Mouse (Mus musculus) layer of hippocampus, adult 8-10 months (tissue): ENCODE measurements around the gene Sox15. TPM values are rescaled to one million over a fixed set of nuclear protein-coding genes. Genes with fewer than 3 reads are reported as not detected.
"Not testable (repeated sequence)": the region's sequence is repeated elsewhere in the genome, so short reads cannot be mapped to it uniquely, and the experiment has no call there.

Source experiments
- DNase-seq, 2 experiments: peaks; one replicate each; pipeline ENCODE4 v3.0.0; 2022; ENCODE audit warnings: low spot score in 2 of 2
- microRNA-seq, 2 experiments: library from miRNA; unstranded; fragments of <30 nt; microRNA quantifications; one replicate each; pipeline ENCODE4 v1.2.0; 2022
- total RNA-seq, 4 experiments: library from RNA; stranded (reverse); gene quantifications; 2 replicates each; pipeline ENCODE4 v1.2.4; 2022

Gene Sox15
- total RNA-seq, 4 experiments from 2014 or later, result not detected

- DNase-seq, result no peak
These were observed 44.5 kb downstream of the Sox15 start for GRCm38 (mm10) chr11:69699595-69699994.

- DNase-seq, result not testable (repeated sequence)
These were observed 47.8 kb downstream of the Sox15 start for GRCm38 (mm10) chr11:69702886-69703285.

- DNase-seq, result not testable (repeated sequence)
These were observed 48.3 kb downstream of the Sox15 start for GRCm38 (mm10) chr11:69703381-69703780.

GRCm38 (mm10) chr11:69703814-69704612 is 48.9 kb downstream of the Sox15 start:
- DNase-seq, result no peak

- no peak for DNase-seq
These were observed 49.5 kb downstream of the Sox15 start for GRCm38 (mm10) chr11:69704613-69705010.

Small RNA genes lying within 50 kb of the gene (microRNA-seq; reads per million reads assigned to microRNA genes)
- gene Mir1934 (2.9 to 8.8 reads per million in 2 experiments), gene Mir467f (0 reads per million in 2 experiments)

Other genes starting within 250 kb of the Sox15 start
- 10 to 100 TPM; 32.3 to 36.4 (median 34.8) TPM for gene Kdm6b, start 241.6 kb upstream of the Sox15 start, total RNA-seq
- 1 to 10 TPM; 3.1 to 6.3 (median 5.0) TPM for gene Dnah2, start 106.2 kb upstream of the Sox15 start, total RNA-seq
- 100 to 1,000 TPM; 115 to 132 (median 124) TPM for gene Efnb3, start 95.1 kb upstream of the Sox15 start, total RNA-seq
- 10 to 100 TPM; 12.2 to 17.8 (median 12.3) TPM for gene Wrap53, start 75.1 kb upstream of the Sox15 start, total RNA-seq
- gene Trp53, start 75.0 kb upstream of the Sox15 start, total RNA-seq, result 10 to 100 TPM; 27.7 to 36.7 (median 33.7) TPM
- gene Atp1b2, start 49.4 kb upstream of the Sox15 start, total RNA-seq, result 100 to 1,000 TPM; 386 to 493 (median 443) TPM
- gene Shbg, start 37.4 kb upstream of the Sox15 start, total RNA-seq, result under 1 TPM in 2 of 4 experiments, not detected in 2; 0.59 to 0.92 TPM
- 10 to 100 TPM; 13.3 to 19.2 (median 14.8) TPM for gene Sat2, start 33.3 kb upstream of the Sox15 start, total RNA-seq
- 100 to 1,000 TPM; 132 to 154 (median 139) TPM for gene Fxr2, start 22.3 kb upstream of the Sox15 start, total RNA-seq
- gene Mpdu1, start 7.3 kb downstream of the Sox15 start, total RNA-seq, result 10 to 100 TPM; 51.3 to 60.6 (median 56.8) TPM
- gene Cd68, start 10.8 kb downstream of the Sox15 start, total RNA-seq, result 100 to 1,000 TPM in 1 of 4 experiments, 10 to 100 TPM in 3; 10.8 to 113 (median 55.2) TPM
- 100 to 1,000 TPM; 319 to 328 (median 325) TPM for gene Eif4a1, start 17.1 kb downstream of the Sox15 start, total RNA-seq
- gene Senp3, start 26.8 kb downstream of the Sox15 start, total RNA-seq, result 100 to 1,000 TPM in 3 of 4 experiments, 10 to 100 TPM in 1; 82.9 to 123 (median 105) TPM
- 1 to 10 TPM; 2.9 to 3.8 (median 3.2) TPM for gene Tnfsf13, start 30.5 kb downstream of the Sox15 start, total RNA-seq
- gene Tnfsf12, start 40.5 kb downstream of the Sox15 start, total RNA-seq, result 10 to 100 TPM in 3 of 4 experiments, 1 to 10 TPM in 1; 9.5 to 17.3 (median 14.4) TPM
- gene Tnfsfm13, start 40.8 kb downstream of the Sox15 start, total RNA-seq, result 1 to 10 TPM in 3 of 4 experiments, under 1 TPM in 1; 0.83 to 2.2 (median 1.3) TPM
- 10 to 100 TPM; 53.8 to 60.8 (median 59.1) TPM for gene Polr2a, start 103.3 kb downstream of the Sox15 start, total RNA-seq
- not detected for gene Slc35g3, start 106.7 kb downstream of the Sox15 start, total RNA-seq
- 100 to 1,000 TPM; 121 to 145 (median 129) TPM for gene Zbtb4, start 110.6 kb downstream of the Sox15 start, total RNA-seq
- 1 to 10 TPM in 3 of 4 experiments, under 1 TPM in 1; 0.49 to 2.2 (median 1.1) TPM for gene Chrnb1, start 140.6 kb downstream of the Sox15 start, total RNA-seq
- 10 to 100 TPM; 26.1 to 36.5 (median 30.6) TPM for gene Fgf11, start 146.5 kb downstream of the Sox15 start, total RNA-seq
- gene Tmem102, start 150.3 kb downstream of the Sox15 start, total RNA-seq, result under 1 TPM in 2 of 4 experiments, not detected in 2; 0.17 to 0.47 TPM
- gene Gm39566, start 160.0 kb downstream of the Sox15 start, total RNA-seq, result not detected
- not detected for gene Spem2, start 163.2 kb downstream of the Sox15 start, total RNA-seq
- under 1 TPM in 2 of 4 experiments, not detected in 2; 0.31 to 0.75 TPM for gene Spem1, start 166.9 kb downstream of the Sox15 start, total RNA-seq
- gene Nlgn2, start 182.5 kb downstream of the Sox15 start, total RNA-seq, result 100 to 1,000 TPM; 189 to 200 (median 199) TPM
- gene Tmem256, start 183.2 kb downstream of the Sox15 start, total RNA-seq, result 100 to 1,000 TPM; 113 to 131 (median 121) TPM
- 10 to 100 TPM; 17.1 to 21.8 (median 20.0) TPM for gene Plscr3, start 191.1 kb downstream of the Sox15 start, total RNA-seq
- not detected for gene Tnk1, start 203.4 kb downstream of the Sox15 start, total RNA-seq
- gene Tmem95, start 222.7 kb downstream of the Sox15 start, total RNA-seq, result not detected
- 1 to 10 TPM; 1.4 to 2.8 (median 1.6) TPM for gene Kctd11, start 226.1 kb downstream of the Sox15 start, total RNA-seq
- under 1 TPM in 2 of 4 experiments, not detected in 2; 0.14 to 0.34 TPM for gene Acap1, start 240.2 kb downstream of the Sox15 start, total RNA-seq
- under 1 TPM in 2 of 4 experiments, not detected in 2; 0.64 to 0.72 TPM for gene 2810408A11Rik, start 245.7 kb downstream of the Sox15 start, total RNA-seq
- 100 to 1,000 TPM in 3 of 4 experiments, 10 to 100 TPM in 1; 92.4 to 126 (median 112) TPM for gene Neurl4, start 245.8 kb downstream of the Sox15 start, total RNA-seq